Mouse (Mus musculus) frontal cortex, adult (tissue): ENCODE results near the gene Gm10234.

ENCODE experiments used
- ATAC-seq: cut with Nextera tagmentation; 2 replicates; pipeline ENCODE4 v1.9.2; 2017; ENCODE audit warnings: mild to moderate bottlenecking, moderate library complexity, mixed read lengths; ENCODE audit not compliant: low TSS enrichment

The Gm10234 gene

DNA sequence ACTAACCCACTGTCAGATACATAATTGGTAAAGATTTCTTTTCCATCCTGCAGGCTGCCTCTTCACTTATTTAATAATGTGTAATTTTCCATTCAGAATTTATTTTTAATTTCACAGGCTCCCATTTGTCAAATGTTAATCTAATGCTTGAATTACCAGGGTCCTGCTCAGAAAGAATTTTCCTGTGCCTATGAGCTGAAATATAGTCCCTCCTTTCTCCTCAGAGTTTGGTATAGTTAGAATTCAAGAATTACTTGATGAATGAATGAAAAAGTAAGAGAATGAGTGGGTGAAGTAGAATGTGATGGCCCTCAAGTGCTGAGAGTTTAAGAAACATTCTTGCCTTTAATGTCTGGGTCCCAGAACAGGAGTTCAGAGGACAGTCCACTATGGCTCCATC lies at the start of gene Gm10234:
Gene Gm10234, plus strand, starts transcription at position 301 of the 400 bp plus-strand sequence.
- ATAC-seq = no peak

DNA sequence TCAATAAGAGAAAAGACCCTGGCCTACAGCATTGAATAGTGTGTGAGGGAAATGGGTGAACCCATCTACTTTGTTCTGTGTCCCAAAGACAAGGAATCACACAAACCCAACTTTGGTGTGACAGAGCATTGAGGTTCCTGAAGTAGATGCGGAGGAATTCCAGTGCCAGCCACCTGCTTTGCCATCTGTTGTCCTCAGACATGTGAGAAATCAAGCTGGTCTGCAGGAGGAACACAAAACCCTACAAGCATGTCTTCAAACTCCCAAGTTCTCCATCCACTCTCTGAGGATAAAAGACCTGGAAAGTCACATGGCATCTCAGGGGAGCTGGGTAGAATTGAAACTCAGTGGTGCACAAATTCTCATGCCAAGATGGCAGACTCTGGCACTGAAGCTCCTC lies 44.3 kb upstream of the Gm10234 start:
- peak; percentile 59 for ATAC-seq

DNA sequence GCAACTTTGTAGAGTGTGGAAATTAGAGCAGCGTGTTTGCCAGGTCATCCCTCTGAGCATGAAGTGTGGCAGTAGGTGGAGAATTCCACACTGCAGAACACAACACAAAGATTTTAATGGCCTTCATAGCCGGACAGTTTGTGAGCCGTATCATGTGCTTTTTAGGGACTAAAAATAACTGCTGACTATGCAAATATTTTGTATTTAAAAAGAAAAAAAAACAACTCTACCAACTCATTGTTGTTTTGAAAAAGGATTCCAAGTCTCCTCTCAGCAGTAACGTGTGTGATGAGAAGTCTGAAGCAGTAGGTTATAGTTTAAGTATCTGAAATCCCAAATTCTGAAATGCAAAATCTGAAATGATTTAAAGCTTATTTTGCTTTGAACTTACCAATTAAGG lies 25.9 kb upstream of the Gm10234 start:
- ATAC-seq = no peak

DNA sequence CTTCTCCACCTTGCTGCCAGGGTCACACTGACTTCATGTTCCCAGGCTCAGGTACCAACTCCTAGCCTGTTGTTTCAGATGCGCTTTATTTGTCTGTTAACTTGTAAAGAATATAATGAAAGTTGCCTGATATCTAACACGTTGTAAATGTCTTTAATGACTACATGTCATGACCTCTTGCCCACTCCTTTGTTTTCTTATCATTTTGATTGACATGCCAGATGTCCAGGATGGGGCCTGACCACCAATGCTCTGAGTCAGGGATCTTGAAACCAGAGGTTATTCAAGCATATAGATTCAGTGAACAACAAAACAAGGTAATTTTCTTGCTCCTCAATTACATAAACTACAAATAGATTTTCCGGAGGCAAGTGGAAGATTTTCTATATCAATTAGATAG lies 23.5 kb upstream of the Gm10234 start:
- ATAC-seq = no peak

DNA sequence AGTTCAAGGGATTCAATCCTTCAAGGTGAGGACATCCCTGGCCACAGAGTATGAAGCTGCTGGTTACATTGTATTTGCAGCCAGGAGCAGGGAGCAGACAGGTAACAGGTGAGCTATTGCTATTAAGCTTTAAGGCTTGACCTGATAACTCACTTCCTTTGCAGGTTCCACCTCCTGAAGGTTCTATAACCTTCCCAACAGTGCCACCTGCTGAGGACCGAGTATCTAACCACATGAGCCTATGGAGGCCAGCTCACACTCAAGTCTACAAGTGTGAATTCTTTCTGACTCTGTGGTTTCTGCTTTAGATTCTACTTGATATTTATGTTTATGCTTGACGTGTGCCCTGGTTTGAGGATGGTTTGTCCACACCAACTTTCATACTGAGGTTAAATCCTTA lies 21.3 kb upstream of the Gm10234 start:
- ATAC-seq = no peak

DNA sequence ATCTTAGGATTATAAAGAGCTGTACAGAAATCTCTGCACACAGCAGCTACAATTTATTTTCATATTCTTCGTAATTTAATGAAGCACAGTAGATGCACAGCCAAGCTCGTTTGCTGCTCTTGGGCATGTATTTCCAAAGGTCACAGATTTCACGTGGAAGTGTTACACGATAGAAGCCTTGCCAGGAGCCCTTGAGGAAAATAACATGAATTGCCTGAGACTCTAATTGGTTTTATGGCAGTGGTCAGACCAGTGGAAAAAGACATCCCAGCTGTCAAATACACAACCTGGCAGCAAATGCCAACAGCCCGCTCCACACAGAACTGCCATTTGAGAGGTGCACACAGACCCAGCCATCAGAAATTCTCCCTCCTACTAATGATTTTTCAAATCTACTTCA lies 9.3 kb downstream of the Gm10234 start:
- no peak for ATAC-seq

DNA sequence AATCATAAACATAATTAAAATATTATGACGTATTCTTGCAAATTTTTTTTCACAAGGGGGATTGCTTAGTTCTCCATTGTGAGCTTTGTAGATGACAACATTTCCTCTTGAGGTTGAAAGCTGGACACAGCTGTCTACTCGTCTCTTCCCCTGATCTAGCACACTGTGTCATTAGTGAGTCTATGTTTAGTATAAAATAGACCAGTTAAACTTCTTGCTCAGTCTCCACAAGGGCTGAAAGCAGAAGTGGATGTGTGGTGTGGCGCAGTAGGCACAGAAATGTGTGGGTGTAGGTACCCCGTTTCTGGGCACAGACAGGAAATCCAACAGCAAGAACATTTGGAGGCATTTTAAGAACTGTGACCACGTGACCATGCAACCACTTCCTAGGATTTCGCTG lies 12.9 kb downstream of the Gm10234 start:
- peak; percentile 76 for ATAC-seq

DNA sequence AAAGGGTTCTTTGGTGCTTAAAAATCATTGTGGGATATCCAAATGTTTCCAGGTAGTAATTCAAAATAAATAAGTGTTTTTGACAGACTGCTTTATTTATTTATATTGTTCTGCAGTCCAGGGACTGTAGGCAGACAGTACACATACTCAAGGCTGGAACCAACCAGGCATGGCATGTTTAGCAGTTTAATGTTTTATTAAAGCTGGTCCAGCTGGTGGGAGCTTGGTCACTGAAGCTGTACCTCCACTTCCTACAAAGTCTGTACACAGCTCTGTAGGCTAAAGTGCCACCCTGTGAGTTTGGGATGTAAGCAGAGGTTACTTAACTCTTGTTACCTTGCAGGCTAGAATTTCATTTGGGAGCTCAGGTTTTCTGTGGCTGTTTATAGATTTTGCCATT lies 27.5 kb downstream of the Gm10234 start:
- no peak for ATAC-seq

DNA sequence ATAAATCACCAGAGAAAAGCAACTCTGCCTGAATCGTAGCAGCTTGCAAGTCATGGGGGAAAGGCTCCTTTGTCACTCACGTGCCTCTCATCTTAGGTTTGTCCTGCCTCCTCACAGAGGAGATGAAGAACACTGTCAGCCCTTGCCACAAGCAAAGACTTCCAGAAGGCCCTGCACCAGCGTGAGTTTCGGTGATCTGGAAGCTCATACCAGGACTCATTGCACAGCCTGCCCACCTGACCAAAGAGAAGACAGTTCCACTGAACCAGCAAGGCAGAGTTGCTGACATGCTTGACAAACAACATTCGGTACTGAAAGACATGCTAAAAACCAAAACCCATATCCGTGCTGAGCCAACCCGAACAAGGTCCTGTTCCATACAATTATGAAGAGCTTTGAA lies 31.1 kb downstream of the Gm10234 start:
- no peak for ATAC-seq

DNA sequence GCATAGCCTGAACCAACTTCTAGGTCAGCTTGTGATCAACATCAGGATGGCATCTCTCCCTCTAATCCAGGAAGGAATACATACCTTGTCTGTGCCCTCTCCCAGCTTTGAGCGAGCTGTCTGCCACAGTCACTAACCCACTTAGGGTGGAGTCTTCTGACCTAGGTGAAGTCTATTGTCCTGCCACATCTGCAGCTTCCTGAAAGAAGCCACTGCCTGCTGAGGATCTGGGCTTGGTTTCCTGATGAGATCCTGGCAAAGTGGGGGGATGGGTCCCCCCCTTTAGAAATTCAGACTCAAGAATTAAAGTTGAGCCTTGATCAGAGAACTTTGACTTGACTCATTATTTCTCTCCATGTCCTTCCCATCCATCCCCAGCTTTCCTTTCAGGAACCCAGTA lies 32.0 kb downstream of the Gm10234 start:
- no peak for ATAC-seq

DNA sequence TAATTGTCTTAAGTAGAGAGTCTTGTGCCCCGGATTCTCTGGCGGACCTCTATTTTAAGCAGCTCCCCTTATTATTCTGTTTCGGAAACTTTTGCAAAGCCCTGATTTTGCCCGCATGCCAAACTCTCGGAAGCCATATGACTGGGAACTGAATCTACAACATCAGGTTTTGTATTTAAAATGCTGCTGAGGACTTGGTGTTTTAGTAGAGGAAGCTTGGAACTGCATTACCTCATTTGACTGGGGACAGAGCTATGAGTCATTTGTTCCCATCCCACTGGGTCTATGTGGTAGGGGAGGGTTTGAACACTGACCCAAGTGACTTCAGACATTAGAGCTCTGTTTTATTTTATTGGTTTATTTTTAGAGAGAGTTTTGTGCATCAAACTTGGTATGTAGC lies 38.2 kb downstream of the Gm10234 start:
- peak; percentile 90 for ATAC-seq

DNA sequence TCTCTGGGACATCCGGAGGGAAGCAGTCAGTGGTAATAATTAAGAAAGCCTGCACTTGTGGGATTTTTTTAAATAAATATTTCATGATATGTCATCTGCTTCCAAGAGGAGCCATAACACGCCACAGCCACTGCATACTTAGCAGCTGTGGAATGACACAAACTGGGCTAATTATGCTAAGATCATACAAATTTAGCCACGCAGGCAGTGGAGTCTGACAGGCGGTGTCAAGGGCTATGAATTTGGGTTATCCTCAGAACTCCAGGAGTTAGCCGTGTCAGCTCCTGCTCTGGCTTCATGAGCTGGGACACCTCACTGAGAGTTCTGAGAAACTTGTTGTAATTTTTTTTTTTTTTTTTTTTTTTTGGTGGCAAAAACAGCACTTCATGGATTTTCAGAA lies 40.8 kb downstream of the Gm10234 start:
- ATAC-seq = no peak

DNA sequence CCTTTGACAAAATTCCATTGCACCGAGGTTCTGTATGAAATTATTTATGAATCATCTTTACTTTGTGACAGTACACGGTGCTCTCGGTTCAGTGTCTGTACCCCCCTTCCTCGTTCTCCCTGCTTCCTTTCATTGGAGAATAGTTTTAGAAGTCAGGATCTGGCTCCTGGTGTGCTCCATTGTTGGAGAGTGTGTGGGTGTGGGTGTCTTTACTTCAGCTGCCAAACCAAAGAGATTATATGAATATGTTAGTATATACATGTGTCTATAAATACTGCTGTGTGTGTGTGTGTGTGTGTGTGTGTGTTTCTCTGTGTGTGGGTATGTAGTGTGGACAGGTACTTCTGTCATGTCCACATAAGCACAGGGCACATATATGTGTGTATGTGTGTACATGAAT lies 49.9 kb downstream of the Gm10234 start:
- peak; percentile 54; the same call in 1 of the 2 replicates for ATAC-seq
